Mouse (Mus musculus) heart, embryonic 13.5 days (tissue): Measurements from ENCODE around the gene Tmem131l. TPM values are rescaled to one million over a fixed set of nuclear protein-coding genes. Genes with fewer than 3 reads are reported as not detected.

Experiments
- ATAC-seq: fragments of 200-750 bp; cut with Nextera tagmentation; 2 replicates; pipeline ENCODE4 v1.8.0; 2017; ENCODE audit warnings: moderate TSS enrichment; ENCODE audit not compliant: insufficient number of reproducible peaks, low FRiP score, low TSS enrichment; ENCODE audit errors: extremely low read depth
- H3K27ac ChIP-seq: fragments of 300-500 bp; sonication (generic); replicated peaks from 2 replicates; pipeline ENCODE4 v1.5.1; 2015; ENCODE audit warnings: moderate library complexity, mild to moderate bottlenecking, inconsistent platforms
- H3K27me3 ChIP-seq: fragments of 300-500 bp; sonication (generic); replicated peaks from 2 replicates; pipeline ENCODE4 v1.6.1; 2015; ENCODE audit warnings: mild to moderate bottlenecking, inconsistent platforms
- H3K36me3 ChIP-seq: fragments of 300-500 bp; sonication (generic); 2 replicates; pipeline ENCODE4 v1.6.1; 2015; ENCODE audit warnings: mild to moderate bottlenecking, inconsistent platforms
- H3K4me1 ChIP-seq: fragments of 300-500 bp; sonication (generic); 2 replicates; pipeline ENCODE4 v1.6.1; 2015; ENCODE audit warnings: inconsistent platforms
- H3K4me2 ChIP-seq: fragments of 300-500 bp; sonication (generic); 2 replicates; pipeline ENCODE4 v1.6.1; 2015; ENCODE audit warnings: inconsistent platforms, mild to moderate bottlenecking, moderate library complexity
- H3K4me3 ChIP-seq: fragments of 300-500 bp; sonication (generic); 2 replicates; pipeline ENCODE4 v1.5.1; 2015; ENCODE audit warnings: moderate library complexity, mild to moderate bottlenecking, inconsistent platforms
- H3K9ac ChIP-seq: fragments of 300-500 bp; sonication (generic); 2 replicates; pipeline ENCODE4 v1.6.1; 2015; ENCODE audit warnings: inconsistent platforms, mild to moderate bottlenecking, moderate library complexity
- H3K9me3 ChIP-seq: fragments of 300-500 bp; sonication (generic); 2 replicates; pipeline ENCODE4 v1.6.1; 2016; ENCODE audit warnings: inconsistent platforms
- WGBS: fragments of 180-500 bp; shearing (Covaris S2); methylation state at CpG from one replicate; pipeline ENCODE4 v1.1.7; 2015; ENCODE audit warnings: mixed read lengths; 5-methylcytosine and 5-hydroxymethylcytosine counted together
- polyA plus RNA-seq: library from polyadenylated mRNA; unstranded; fragments of >200 nt; fragmentation: Nextera tagmentation; extraction: Ambion mirVana; gene quantifications from 2 replicates; pipeline ENCODE4 v1.2.1, GENCODE M21; 2015

The Tmem131l gene
- polyA plus RNA-seq, 1 experiment from 2014 or later = 24.0 TPM

- no peaks in the 10 kb centered on the region for H3K9me3 ChIP-seq
- H3K36me3 ChIP-seq = no peaks in the 10 kb centered on the region
- WGBS = 79% methylated on average over 8 of the region's 8 CpGs
- no peak overlapping the region for H3K4me3 ChIP-seq
- no peak overlapping the region for H3K4me2 ChIP-seq
- H3K4me1 ChIP-seq = no peaks in the 10 kb centered on the region
- no peak overlapping the region for H3K27ac ChIP-seq
- no peak overlapping the region for H3K9ac ChIP-seq
- no peaks in the 10 kb centered on the region for H3K27me3 ChIP-seq
- ATAC-seq = no peak
Observed at GRCm38 (mm10) chr3:84070811-84071210, 30.8 kb upstream of the Tmem131l start.

- WGBS = 80% methylated on average over 13 of the region's 13 CpGs
- no peaks in the 10 kb centered on the region for H3K9me3 ChIP-seq
- H3K4me1 ChIP-seq = no peaks in the 10 kb centered on the region
- H3K4me3 ChIP-seq = no peak overlapping the region
- H3K4me2 ChIP-seq = no peak overlapping the region
- no peak for ATAC-seq
- no peak overlapping the region for H3K27ac ChIP-seq
- no peaks in the 10 kb centered on the region for H3K36me3 ChIP-seq
- no peak overlapping the region for H3K9ac ChIP-seq
- no peaks in the 10 kb centered on the region for H3K27me3 ChIP-seq
Observed at GRCm38 (mm10) chr3:84068831-84069709, 29.1 kb upstream of the Tmem131l start.

GRCm38 (mm10) chr3:84065825-84066224 lies 25.9 kb upstream of the Tmem131l start:
- peaks cover 9% of the 10 kb centered on the region for H3K4me1 ChIP-seq
- 69% methylated on average over 4 of the region's 4 CpGs for WGBS
- H3K9ac ChIP-seq = no peak overlapping the region
- H3K27me3 ChIP-seq = no peaks in the 10 kb centered on the region
- H3K9me3 ChIP-seq = no peaks in the 10 kb centered on the region
- no peak overlapping the region for H3K4me3 ChIP-seq
- no peaks in the 10 kb centered on the region for H3K36me3 ChIP-seq
- no peak overlapping the region for H3K27ac ChIP-seq
- H3K4me2 ChIP-seq = no peak overlapping the region
- no peak for ATAC-seq

GRCm38 (mm10) chr3:84063369-84063914 lies 23.5 kb upstream of the Tmem131l start:
- H3K4me2 ChIP-seq = no peak overlapping the region
- 76% methylated on average over 2 of the region's 2 CpGs for WGBS
- no peaks in the 10 kb centered on the region for H3K9me3 ChIP-seq
- H3K36me3 ChIP-seq = no peaks in the 10 kb centered on the region
- no peak overlapping the region for H3K27ac ChIP-seq
- H3K9ac ChIP-seq = no peak overlapping the region
- H3K27me3 ChIP-seq = no peaks in the 10 kb centered on the region
- no peak overlapping the region for H3K4me3 ChIP-seq
- ATAC-seq = no peak
- H3K4me1 ChIP-seq = peaks cover 23% of the 10 kb centered on the region

- no peaks in the 10 kb centered on the region for H3K9me3 ChIP-seq
- no peak overlapping the region for H3K4me2 ChIP-seq
- 61% methylated on average over 13 of the region's 13 CpGs for WGBS
- H3K27ac ChIP-seq = peak overlapping the region; percentile 76
- no peaks in the 10 kb centered on the region for H3K27me3 ChIP-seq
- H3K4me3 ChIP-seq = no peak overlapping the region
- no peaks in the 10 kb centered on the region for H3K36me3 ChIP-seq
- H3K4me1 ChIP-seq = peaks cover 23% of the 10 kb centered on the region
- ATAC-seq = no peak; the same call in 1 of the 2 replicates
- no peak overlapping the region for H3K9ac ChIP-seq
Observed at GRCm38 (mm10) chr3:84061523-84062453, 21.8 kb upstream of the Tmem131l start.

GRCm38 (mm10) chr3:84060946-84061345 lies 21.0 kb upstream of the Tmem131l start:
- no peak overlapping the region for H3K9ac ChIP-seq
- no peaks in the 10 kb centered on the region for H3K27me3 ChIP-seq
- H3K4me3 ChIP-seq = no peak overlapping the region
- H3K27ac ChIP-seq = no peak overlapping the region
- 77% methylated on average over 5 of the region's 5 CpGs for WGBS
- H3K4me1 ChIP-seq = peaks cover 23% of the 10 kb centered on the region
- no peaks in the 10 kb centered on the region for H3K9me3 ChIP-seq
- no peak overlapping the region for H3K4me2 ChIP-seq
- H3K36me3 ChIP-seq = no peaks in the 10 kb centered on the region
- no peak for ATAC-seq

- Histone ChIP-seq H3K27me3 (no peaks in the 10 kb centered on the region), H3K4me1 (peaks cover 23% of the 10 kb centered on the region), H3K36me3 (no peaks in the 10 kb centered on the region), H3K4me2 (peak overlapping the region; percentile 37; the same call in 1 of the 2 replicates), H3K9me3 (0 out of 2 replicates have a peak, but pooled peaks cover 3% of the 10 kb centered on the region), H3K27ac (peak overlapping the region; percentile 58), H3K4me3 (no peak overlapping the region), H3K9ac (no peak overlapping the region)
- no peak for ATAC-seq
- WGBS = 31% methylated on average over 4 of the region's 4 CpGs
Observed at GRCm38 (mm10) chr3:84060128-84060527, 20.2 kb upstream of the Tmem131l start.

- Histone ChIP-seq H3K4me2 (peak overlapping the region; percentile 37), H3K9ac (no peak overlapping the region), H3K36me3 (no peaks in the 10 kb centered on the region), H3K27ac (peak overlapping the region; percentile 58), H3K9me3 (0 out of 2 replicates have a peak, but pooled peaks cover 3% of the 10 kb centered on the region), H3K4me1 (peaks cover 23% of the 10 kb centered on the region), H3K4me3 (no peak overlapping the region), H3K27me3 (no peaks in the 10 kb centered on the region)
- WGBS = 35% methylated on average over 4 of the region's 4 CpGs
- no peak for ATAC-seq
Observed at GRCm38 (mm10) chr3:84059676-84060075, 19.7 kb upstream of the Tmem131l start.

- no peak overlapping the region for H3K4me3 ChIP-seq
- H3K9me3 ChIP-seq = 0 out of 2 replicates have a peak, but pooled peaks cover 3% of the 10 kb centered on the region
- no peak overlapping the region for H3K9ac ChIP-seq
- 54% methylated on average over 13 of the region's 13 CpGs for WGBS
- H3K27me3 ChIP-seq = no peaks in the 10 kb centered on the region
- peak overlapping the region; percentile 37 for H3K4me2 ChIP-seq
- peak overlapping the region; percentile 58 for H3K27ac ChIP-seq
- H3K4me1 ChIP-seq = peaks cover 23% of the 10 kb centered on the region
- ATAC-seq = no peak
- H3K36me3 ChIP-seq = no peaks in the 10 kb centered on the region
Observed at GRCm38 (mm10) chr3:84059261-84059660, 19.3 kb upstream of the Tmem131l start.

GRCm38 (mm10) chr3:84048729-84049175 lies 8.8 kb upstream of the Tmem131l start:
- Histone ChIP-seq H3K9ac (no peak overlapping the region), H3K36me3 (no peaks in the 10 kb centered on the region), H3K4me2 (0 out of 2 replicates have a peak overlapping the region, but pooled peaks have one; percentile 4), H3K4me1 (peaks cover 7% of the 10 kb centered on the region; the same call in 1 of the 2 replicates), H3K9me3 (no peaks in the 10 kb centered on the region), H3K4me3 (no peak overlapping the region), H3K27ac (no peak overlapping the region), H3K27me3 (no peaks in the 10 kb centered on the region)
- WGBS = 16% methylated on average over 9 of the region's 9 CpGs
- peak; percentile 13; the same call in 1 of the 2 replicates for ATAC-seq

GRCm38 (mm10) chr3:84046206-84046605 lies 6.2 kb upstream of the Tmem131l start:
- Histone ChIP-seq H3K27me3 (no peaks in the 10 kb centered on the region), H3K9ac (no peak overlapping the region), H3K4me1 (peaks cover 7% of the 10 kb centered on the region; the same call in 1 of the 2 replicates), H3K4me3 (no peak overlapping the region), H3K9me3 (no peaks in the 10 kb centered on the region), H3K36me3 (no peaks in the 10 kb centered on the region), H3K27ac (no peak overlapping the region), H3K4me2 (no peak overlapping the region)
- 76% methylated on average over 8 of the region's 8 CpGs for WGBS
- no peak for ATAC-seq
